Comparison of ENCODE assay signal across 14 mouse cellular contexts in genomic region chr2:153490940-153491339, GRCm38 (mm10). TPM values are rescaled to one million over a fixed set of nuclear protein-coding genes. Genes with fewer than 3 reads are reported as not detected.
DNase-seq lines count a peak whose midpoint lies in the region; ATAC-seq and TF ChIP-seq lines count a peak whose summit lies in the region.
"Had no signal": no experiment of that assay in that cellular context is flagged by ENCODE, and none has a peak within 500 bp of the region (broad histone marks: within the 10 kb centered on the region; RNA-seq: fewer than 3 reads in every experiment).

No protein-coding gene starts in this region.

- DNase-seq in hindbrain, embryonic 10.5 days (ENCODE audit: low spot score) = no peak
- DNase-seq in hindbrain, embryonic 11.5 days (ENCODE audit: low spot score) = no peak
- peak; percentile 67 for DNase-seq in cerebellum, adult 9-11 months
- DNase-seq in forebrain, postnatal 0 days = peak; percentile 40
- DNase-seq in yolk sac, embryonic 10.5 days (ENCODE audit: low spot score) = no peak
- no peak for DNase-seq in spleen, adult 18-20 months
- no peak for DNase-seq in kidney, adult 2 months
- DNase-seq: kidney, adult 9 months; thymus, postnatal 25 days had no signal

- no peak overlapping the region for H3K4me3 ChIP-seq in hindbrain, embryonic 10.5 days
- H3K4me3 ChIP-seq in hindbrain, embryonic 11.5 days (ENCODE audit: low read depth, low read length) = no peak overlapping the region
- no peak overlapping the region for H3K4me3 ChIP-seq in forebrain, postnatal 0 days (ENCODE audit: low read depth, low read length)
- H3K4me3 ChIP-seq in midbrain, embryonic 13.5 days (replicated peaks) = no peak overlapping the region
- no peak overlapping the region for H3K4me3 ChIP-seq in kidney, adult 2 months (ENCODE audit: insufficient read depth, low read depth, low read length)

- WGBS in hindbrain, embryonic 10.5 days = 22% methylated on average over 5 of the region's 5 CpGs
- 23% methylated on average over 5 of the region's 5 CpGs for whole genome bisulfite sequencing in hindbrain, embryonic 11.5 days
- 20% methylated on average over 5 of the region's 5 CpGs for WGBS in forebrain, postnatal 0 days
- WGBS in midbrain, embryonic 13.5 days = 17% methylated on average over 5 of the region's 5 CpGs
- 53% methylated on average over 5 of the region's 5 CpGs for WGBS in kidney, adult 2 months

- H3K4me2 ChIP-seq in hindbrain, embryonic 11.5 days (replicated peaks; ENCODE audit: low read depth, low read length) = no peak overlapping the region
- H3K4me2 ChIP-seq in forebrain, postnatal 0 days (ENCODE audit: low read depth) = no peak overlapping the region
- peak overlapping the region; percentile 86; the same call in 1 of the 2 replicates for H3K4me2 ChIP-seq in midbrain, embryonic 13.5 days (replicated peaks)

- H3K27me3 ChIP-seq in hindbrain, embryonic 10.5 days (ENCODE audit: insufficient read depth, poor library complexity, severe bottlenecking) = peaks cover 72% of the 10 kb centered on the region
- H3K27me3 ChIP-seq in hindbrain, embryonic 11.5 days (ENCODE audit: control insufficient read depth, insufficient read depth, low read length) = peaks cover 16% of the 10 kb centered on the region
- no peaks in the 10 kb centered on the region for H3K27me3 ChIP-seq in forebrain, postnatal 0 days (ENCODE audit: insufficient read depth, low read length)
- peaks cover 28% of the 10 kb centered on the region for H3K27me3 ChIP-seq in midbrain, embryonic 13.5 days
- H3K27me3 ChIP-seq in kidney, adult 2 months (replicated peaks; ENCODE audit: control insufficient read depth, insufficient read depth, low read length) = no peaks in the 10 kb centered on the region

- H3K27ac ChIP-seq in hindbrain, embryonic 10.5 days = peak overlapping the region; percentile 87; the same call in 1 of the 2 replicates
- H3K27ac ChIP-seq in hindbrain, embryonic 11.5 days (ENCODE audit: low read depth, low read length) = no peak overlapping the region
- no peak overlapping the region; the same call in 1 of the 2 replicates for H3K27ac ChIP-seq in forebrain, postnatal 0 days (ENCODE audit: low read depth, low read length)
- peak overlapping the region; percentile 97; the same call in 1 of the 2 replicates for H3K27ac ChIP-seq in midbrain, embryonic 13.5 days
- no peak overlapping the region for H3K27ac ChIP-seq in kidney, adult 2 months (ENCODE audit: insufficient read depth, low read depth, low read length)

- TF ChIP-seq POLR2A in kidney, adult 2 months (IDR thresholded peaks at IDR 0.05; ENCODE audit: low read depth, low read length) = no peak

- no peak for TF ChIP-seq CTCF in forebrain, postnatal 0 days (IDR thresholded peaks at IDR 0.05; ENCODE audit: low read depth)
- no peak for TF ChIP-seq CTCF in kidney, adult 2 months (conservative IDR thresholded peaks at IDR 0.05; ENCODE audit: insufficient read depth, insufficient read length, low read depth, low read length)

- H3K9me3 ChIP-seq in hindbrain, embryonic 10.5 days = no peaks in the 10 kb centered on the region
- H3K9me3 ChIP-seq in hindbrain, embryonic 11.5 days (ENCODE audit: control insufficient read depth, low read length) = no peaks in the 10 kb centered on the region
- no peaks in the 10 kb centered on the region for H3K9me3 ChIP-seq in forebrain, postnatal 0 days (ENCODE audit: low read length)
- no peaks in the 10 kb centered on the region for H3K9me3 ChIP-seq in midbrain, embryonic 13.5 days

- H3K4me1 ChIP-seq in hindbrain, embryonic 10.5 days (replicated peaks) = peaks cover 51% of the 10 kb centered on the region
- H3K4me1 ChIP-seq in hindbrain, embryonic 11.5 days (replicated peaks; ENCODE audit: control insufficient read depth, insufficient read depth, low read length) = peaks cover 7% of the 10 kb centered on the region; the same call in 1 of the 2 replicates
- peaks cover 30% of the 10 kb centered on the region for H3K4me1 ChIP-seq in forebrain, postnatal 0 days (ENCODE audit: insufficient read depth)
- H3K4me1 ChIP-seq in midbrain, embryonic 13.5 days (replicated peaks) = peaks cover 48% of the 10 kb centered on the region
- no peaks in the 10 kb centered on the region for H3K4me1 ChIP-seq in kidney, adult 2 months (ENCODE audit: control insufficient read depth, insufficient read depth, low read length)

- no peak overlapping the region for H3K9ac ChIP-seq in hindbrain, embryonic 11.5 days (ENCODE audit: low read depth, low read length)
- H3K9ac ChIP-seq in forebrain, postnatal 0 days = no peak overlapping the region
- H3K9ac ChIP-seq in midbrain, embryonic 13.5 days (replicated peaks) = no peak overlapping the region

- no peaks in the 10 kb centered on the region for H3K36me3 ChIP-seq in hindbrain, embryonic 10.5 days
- H3K36me3 ChIP-seq in hindbrain, embryonic 11.5 days (ENCODE audit: control insufficient read depth, insufficient read depth, low read length) = no peaks in the 10 kb centered on the region
- H3K36me3 ChIP-seq in forebrain, postnatal 0 days (ENCODE audit: insufficient read depth) = no peaks in the 10 kb centered on the region
- no peaks in the 10 kb centered on the region for H3K36me3 ChIP-seq in midbrain, embryonic 13.5 days
- H3K36me3 ChIP-seq in kidney, adult 2 months (ENCODE audit: control insufficient read depth, insufficient read depth, low read length) = no peaks in the 10 kb centered on the region

- no peak for ATAC-seq in hindbrain, embryonic 11.5 days (ENCODE audit: low FRiP score)
- no peak for ATAC-seq in forebrain, postnatal 0 days
- ATAC-seq in midbrain, embryonic 13.5 days = no peak

RNA-seq across cellular contexts. Expression of gene 4930404H24Rik, which starts 1.6 kb away (rescaled TPM):
- not detected in 2 replicates for polyA plus RNA-seq in hindbrain, embryonic 10.5 days (2016; fragmentation: Nextera tagmentation; extraction: Ambion mirVana)
- not detected in 2 replicates for polyA plus RNA-seq in hindbrain, embryonic 11.5 days (2014; fragmentation: Nextera tagmentation; extraction: Ambion mirVana)
- not detected in 2 replicates for total RNA-seq in forebrain, postnatal 0 days (2014; rRNA removed)
- polyA plus RNA-seq in forebrain, postnatal 0 days (2015; fragmentation: Nextera tagmentation; extraction: Ambion mirVana) = not detected in 2 replicates
- not detected in 2 replicates for polyA plus RNA-seq in midbrain, embryonic 13.5 days (2015; fragmentation: Nextera tagmentation; extraction: Ambion mirVana)
- not detected in 2 replicates for polyA plus RNA-seq in kidney, adult 2 months (2012; rRNA removed)
- polyA plus RNA-seq: gonadal fat pad, adult 2 months; limb, embryonic 14.5 days; myocyte; spleen, adult 2 months had no signal

RNA-seq across cellular contexts. Expression of gene Nol4l, which starts 38.8 kb away (rescaled TPM):
- 19.1 and 23.3 TPM in 2 replicates for polyA plus RNA-seq in hindbrain, embryonic 10.5 days (2016; fragmentation: Nextera tagmentation; extraction: Ambion mirVana)
- polyA plus RNA-seq in hindbrain, embryonic 11.5 days (2014; fragmentation: Nextera tagmentation; extraction: Ambion mirVana) = 26.0 and 26.7 TPM in 2 replicates
- total RNA-seq in forebrain, postnatal 0 days (2014; rRNA removed) = 57.4 and 58.5 TPM in 2 replicates
- 20.5 and 28.0 TPM in 2 replicates for polyA plus RNA-seq in forebrain, postnatal 0 days (2015; fragmentation: Nextera tagmentation; extraction: Ambion mirVana)
- polyA plus RNA-seq in midbrain, embryonic 13.5 days (2015; fragmentation: Nextera tagmentation; extraction: Ambion mirVana) = 41.9 and 43.9 TPM in 2 replicates
- polyA plus RNA-seq in kidney, adult 2 months (2012; rRNA removed) = 11.9 and 14.5 TPM in 2 replicates

Comparison
In these comparisons a context has a peak if more than half of its experiments do, and no peak if none do; other contexts are left out.
1. H3K27ac ChIP-seq: peak in hindbrain, embryonic 10.5 days (single experiment) and midbrain, embryonic 13.5 days (single experiment); none in hindbrain, embryonic 11.5 days (single experiment), forebrain, postnatal 0 days (single experiment) and kidney, adult 2 months (single experiment).
2. DNase-seq: peak in cerebellum, adult 9-11 months (single experiment) and forebrain, postnatal 0 days (single experiment); none in hindbrain, embryonic 10.5 days (single experiment), hindbrain, embryonic 11.5 days (single experiment), yolk sac, embryonic 10.5 days (single experiment), spleen, adult 18-20 months (0 of 2) and kidney, adult 2 months (single experiment).